Mouse (Mus musculus): ENCODE results near the gene Adcy5.

DNA sequence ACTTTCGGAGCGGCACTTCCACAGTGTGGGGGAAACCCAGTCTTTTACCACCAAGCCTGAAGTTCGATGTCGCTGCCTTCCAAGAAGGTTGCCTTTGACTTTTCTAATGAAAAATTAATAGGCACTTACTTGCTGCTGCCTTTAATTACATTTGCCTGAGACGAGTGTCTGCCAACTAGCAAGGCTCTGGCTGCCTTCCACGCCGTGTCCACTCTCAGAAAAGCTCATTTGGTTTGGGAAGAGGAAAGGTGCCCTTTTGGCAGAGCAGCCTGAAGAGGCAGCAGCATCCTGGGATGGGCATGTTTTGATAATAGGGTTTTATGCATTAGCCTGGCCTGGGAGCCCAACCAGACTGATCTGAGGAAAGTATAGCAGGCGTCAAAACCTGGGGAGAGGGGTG, 12.8 kb upstream of the Adcy5 start:
- TF ChIP-seq EP300 (IDR thresholded peaks at IDR 0.05; ENCODE audit: insufficient read depth, low read depth, low read length) (no peak), CTCF (IDR thresholded peaks at IDR 0.05) (no peak)
